Mouse (Mus musculus): ENCODE results near the gene Mapkap1. TPM values are rescaled to one million over a fixed set of nuclear protein-coding genes. Genes with fewer than 3 reads are reported as not detected.

Mapkap1 gene
- polyA plus RNA-seq, 1 experiment from 2014 or later, result 95.9 TPM

GRCm38 (mm10) chr2:34563865-34564264 lies 157.3 kb downstream of the Mapkap1 start:
- Histone ChIP-seq H3K27ac (no peak overlapping the region), H3K27me3 (no peaks in the 10 kb centered on the region), H3K36me3 (no peaks in the 10 kb centered on the region), H3K9me3 (no peaks in the 10 kb centered on the region), H3K4me1 (0 out of 2 replicates have a peak, but pooled peaks cover under 1% of the 10 kb centered on the region), H3K9ac (no peak overlapping the region), H3K4me3 (no peak overlapping the region), H3K4me2 (no peak overlapping the region)
- no peak for ATAC-seq (ENCODE audit: insufficient number of reproducible peaks, low FRiP score, low TSS enrichment, low read depth)

- H3K4me1 ChIP-seq, result 0 out of 2 replicates have a peak, but pooled peaks cover 9% of the 10 kb centered on the region
- no peaks in the 10 kb centered on the region for H3K9me3 ChIP-seq
- no peak for ATAC-seq (ENCODE audit: insufficient number of reproducible peaks, low FRiP score, low TSS enrichment, low read depth)
- 74% methylated on average over 4 of the region's 4 CpGs for WGBS
- no peaks in the 10 kb centered on the region for H3K36me3 ChIP-seq
- H3K4me2 ChIP-seq, result no peak overlapping the region
- H3K27me3 ChIP-seq, result no peaks in the 10 kb centered on the region
- H3K27ac ChIP-seq, result no peak overlapping the region
- H3K9ac ChIP-seq, result no peak overlapping the region
- H3K4me3 ChIP-seq, result no peak overlapping the region
Observed at GRCm38 (mm10) chr2:34566146-34566545, 159.6 kb downstream of the Mapkap1 start.

GRCm38 (mm10) chr2:34566601-34567000 lies 160.0 kb downstream of the Mapkap1 start:
- Histone ChIP-seq H3K27me3 (no peaks in the 10 kb centered on the region), H3K27ac (no peak overlapping the region), H3K4me1 (0 out of 2 replicates have a peak, but pooled peaks cover 9% of the 10 kb centered on the region), H3K9me3 (no peaks in the 10 kb centered on the region), H3K9ac (no peak overlapping the region), H3K4me2 (no peak overlapping the region), H3K4me3 (no peak overlapping the region), H3K36me3 (no peaks in the 10 kb centered on the region)
- 51% methylated on average over 1 of the region's 1 CpGs for WGBS
- no peak for ATAC-seq (ENCODE audit: insufficient number of reproducible peaks, low FRiP score, low TSS enrichment, low read depth)

GRCm38 (mm10) chr2:34569131-34569530 lies 162.6 kb downstream of the Mapkap1 start:
- peaks cover 22% of the 10 kb centered on the region for H3K4me1 ChIP-seq
- 75% methylated on average over 5 of the region's 5 CpGs for WGBS
- no peak for ATAC-seq (ENCODE audit: insufficient number of reproducible peaks, low FRiP score, low TSS enrichment, low read depth)
- H3K4me3 ChIP-seq, result no peak overlapping the region
- no peak overlapping the region for H3K4me2 ChIP-seq
- no peak overlapping the region for H3K9ac ChIP-seq
- H3K27ac ChIP-seq, result no peak overlapping the region
- no peaks in the 10 kb centered on the region for H3K9me3 ChIP-seq
- no peaks in the 10 kb centered on the region for H3K36me3 ChIP-seq
- H3K27me3 ChIP-seq, result peaks cover 6% of the 10 kb centered on the region; the same call in 1 of the 2 replicates

- 41% methylated on average over 6 of the region's 6 CpGs for WGBS
- Histone ChIP-seq H3K27ac (no peak overlapping the region), H3K9me3 (no peaks in the 10 kb centered on the region), H3K4me2 (no peak overlapping the region), H3K9ac (no peak overlapping the region), H3K36me3 (no peaks in the 10 kb centered on the region), H3K4me1 (peaks cover 28% of the 10 kb centered on the region), H3K27me3 (peaks cover 6% of the 10 kb centered on the region; the same call in 1 of the 2 replicates), H3K4me3 (no peak overlapping the region)
- ATAC-seq (ENCODE audit: insufficient number of reproducible peaks, low FRiP score, low TSS enrichment, low read depth), result no peak
Observed at GRCm38 (mm10) chr2:34570378-34570777, 163.8 kb downstream of the Mapkap1 start.

GRCm38 (mm10) chr2:34571096-34571495 lies 164.5 kb downstream of the Mapkap1 start:
- ATAC-seq (ENCODE audit: insufficient number of reproducible peaks, low FRiP score, low TSS enrichment, low read depth), result no peak
- WGBS, result 43% methylated on average over 1 of the region's 1 CpGs
- Histone ChIP-seq H3K4me2 (no peak overlapping the region), H3K27me3 (peaks cover 6% of the 10 kb centered on the region; the same call in 1 of the 2 replicates), H3K4me1 (peaks cover 30% of the 10 kb centered on the region), H3K36me3 (no peaks in the 10 kb centered on the region), H3K27ac (no peak overlapping the region), H3K9me3 (no peaks in the 10 kb centered on the region), H3K9ac (no peak overlapping the region), H3K4me3 (no peak overlapping the region)

- H3K4me3 ChIP-seq, result no peak overlapping the region
- no peak for ATAC-seq (ENCODE audit: insufficient number of reproducible peaks, low FRiP score, low TSS enrichment, low read depth)
- H3K27ac ChIP-seq, result no peak overlapping the region
- peaks cover 6% of the 10 kb centered on the region; the same call in 1 of the 2 replicates for H3K27me3 ChIP-seq
- H3K4me2 ChIP-seq, result no peak overlapping the region
- no peak overlapping the region for H3K9ac ChIP-seq
- no peaks in the 10 kb centered on the region for H3K9me3 ChIP-seq
- H3K36me3 ChIP-seq, result no peaks in the 10 kb centered on the region
- H3K4me1 ChIP-seq, result peaks cover 30% of the 10 kb centered on the region
- 22% methylated on average over 4 of the region's 4 CpGs for WGBS
Observed at GRCm38 (mm10) chr2:34573073-34573472, 166.5 kb downstream of the Mapkap1 start.

- H3K4me3 ChIP-seq, result no peak overlapping the region
- 74% methylated on average over 8 of the region's 8 CpGs for WGBS
- no peak overlapping the region for H3K27ac ChIP-seq
Observed at GRCm38 (mm10) chr2:34588546-34588945, 182.0 kb downstream of the Mapkap1 start.

GRCm38 (mm10) chr2:34591721-34592360 lies 185.3 kb downstream of the Mapkap1 start:
- H3K4me1 ChIP-seq, result peaks cover 16% of the 10 kb centered on the region; the same call in 1 of the 2 replicates
- ATAC-seq (ENCODE audit: insufficient number of reproducible peaks, low FRiP score, low TSS enrichment, low read depth), result no peak
- H3K4me2 ChIP-seq, result no peak overlapping the region

More at GRCm38 (mm10) chr2:34588546-34588945, 182.0 kb downstream of the Mapkap1 start:
- Histone ChIP-seq H3K9ac (no peak overlapping the region), H3K36me3 (peaks cover 28% of the 10 kb centered on the region), H3K4me1 (peaks cover 9% of the 10 kb centered on the region; the same call in 1 of the 2 replicates), H3K9me3 (no peaks in the 10 kb centered on the region), H3K27me3 (no peaks in the 10 kb centered on the region), H3K4me2 (no peak overlapping the region)
- ATAC-seq (ENCODE audit: insufficient number of reproducible peaks, low FRiP score, low TSS enrichment, low read depth), result no peak

GRCm38 (mm10) chr2:34592361-34592960 lies 185.9 kb downstream of the Mapkap1 start:
- Histone ChIP-seq H3K9me3 (no peaks in the 10 kb centered on the region), H3K27me3 (no peaks in the 10 kb centered on the region), H3K9ac (no peak overlapping the region), H3K4me2 (no peak overlapping the region), H3K36me3 (no peaks in the 10 kb centered on the region), H3K27ac (no peak overlapping the region), H3K4me1 (peaks cover 16% of the 10 kb centered on the region; the same call in 1 of the 2 replicates), H3K4me3 (no peak overlapping the region)
- 37% methylated on average over 8 of the region's 8 CpGs for WGBS
- no peak for ATAC-seq (ENCODE audit: insufficient number of reproducible peaks, low FRiP score, low TSS enrichment, low read depth)

More at GRCm38 (mm10) chr2:34591721-34592360, 185.3 kb downstream of the Mapkap1 start:
- Histone ChIP-seq H3K9me3 (no peaks in the 10 kb centered on the region), H3K27ac (no peak overlapping the region), H3K27me3 (no peaks in the 10 kb centered on the region), H3K9ac (no peak overlapping the region), H3K4me3 (no peak overlapping the region), H3K36me3 (no peaks in the 10 kb centered on the region)
- WGBS, result 54% methylated on average over 16 of the region's 16 CpGs

- H3K36me3 ChIP-seq, result 0 out of 2 replicates have a peak, but pooled peaks cover 3% of the 10 kb centered on the region
- no peak overlapping the region for H3K9ac ChIP-seq
- H3K4me3 ChIP-seq, result no peak overlapping the region
- no peaks in the 10 kb centered on the region for H3K9me3 ChIP-seq
- H3K4me1 ChIP-seq, result peaks cover 16% of the 10 kb centered on the region; the same call in 1 of the 2 replicates
- 77% methylated on average over 5 of the region's 5 CpGs for WGBS
- H3K27me3 ChIP-seq, result no peaks in the 10 kb centered on the region
- no peak for ATAC-seq (ENCODE audit: insufficient number of reproducible peaks, low FRiP score, low TSS enrichment, low read depth)
- H3K4me2 ChIP-seq, result no peak overlapping the region
- no peak overlapping the region for H3K27ac ChIP-seq
Observed at GRCm38 (mm10) chr2:34594001-34594400, 187.4 kb downstream of the Mapkap1 start.

GRCm38 (mm10) chr2:34599606-34600255 lies 193.2 kb downstream of the Mapkap1 start:
- Histone ChIP-seq H3K4me3 (no peak overlapping the region), H3K9ac (no peak overlapping the region), H3K9me3 (no peaks in the 10 kb centered on the region), H3K4me2 (no peak overlapping the region), H3K27me3 (no peaks in the 10 kb centered on the region), H3K4me1 (peaks cover 4% of the 10 kb centered on the region; the same call in 1 of the 2 replicates), H3K27ac (no peak overlapping the region), H3K36me3 (0 out of 2 replicates have a peak, but pooled peaks cover 5% of the 10 kb centered on the region)
- no peak for ATAC-seq (ENCODE audit: insufficient number of reproducible peaks, low FRiP score, low TSS enrichment, low read depth)
- WGBS, result 70% methylated on average over 5 of the region's 5 CpGs
